Mouse (Mus musculus) brain, embryonic 14.5 days (tissue): ENCODE measurements around the gene Pm20d1.
A peak's percentile ranks its signal among the peaks of the same experiment; 100 is the strongest.

Experiments used
- CTCF ChIP-seq: fragments of 200-500 bp; IDR thresholded peaks from 2 replicates; pipeline ENCODE4 v1.5.1; 2012; ENCODE audit warnings: inconsistent platforms, mild to moderate bottlenecking, moderate library complexity, borderline replicate concordance; ENCODE audit not compliant: insufficient read depth, insufficient read length; ENCODE audit errors: extremely low read depth
- POLR2A ChIP-seq: fragments of 200-500 bp; IDR thresholded peaks from 2 replicates; pipeline ENCODE4 v1.6.1; 2012; ENCODE audit warnings: mild to moderate bottlenecking, inconsistent platforms, borderline replicate concordance; ENCODE audit not compliant: poor library complexity, insufficient read depth, insufficient read length, severe bottlenecking; ENCODE audit errors: extremely low read depth

DNA sequence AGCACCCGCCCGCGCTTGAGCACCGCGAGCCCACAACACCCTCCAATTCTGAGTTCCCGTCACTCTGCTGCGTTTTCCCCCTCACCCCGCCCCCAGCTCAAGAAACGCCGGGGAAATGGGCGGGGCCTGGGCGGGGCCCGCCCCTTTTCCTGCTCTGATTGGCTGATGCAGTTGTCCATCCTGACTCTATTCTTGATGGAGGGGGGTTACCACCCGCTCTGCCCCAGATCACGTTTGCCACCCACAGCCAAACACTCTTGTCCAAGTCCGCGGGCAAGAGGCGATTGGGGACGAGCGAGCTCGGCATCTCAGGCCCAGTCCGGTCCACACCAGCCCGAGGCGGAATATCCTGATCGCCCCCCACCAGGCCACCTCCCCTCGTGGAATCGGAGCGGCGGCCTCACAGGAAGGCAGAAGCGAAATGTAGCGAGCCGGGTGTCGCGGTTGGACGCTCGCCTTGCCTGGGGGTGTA, 30.6 kb downstream of the Pm20d1 start:
- TF ChIP-seq POLR2A = peak; percentile 57; the same call in 1 of the 2 replicates
- TF ChIP-seq CTCF = no peak
